8 mouse cellular contexts compared by ENCODE assay signal in the genomic region with DNA sequence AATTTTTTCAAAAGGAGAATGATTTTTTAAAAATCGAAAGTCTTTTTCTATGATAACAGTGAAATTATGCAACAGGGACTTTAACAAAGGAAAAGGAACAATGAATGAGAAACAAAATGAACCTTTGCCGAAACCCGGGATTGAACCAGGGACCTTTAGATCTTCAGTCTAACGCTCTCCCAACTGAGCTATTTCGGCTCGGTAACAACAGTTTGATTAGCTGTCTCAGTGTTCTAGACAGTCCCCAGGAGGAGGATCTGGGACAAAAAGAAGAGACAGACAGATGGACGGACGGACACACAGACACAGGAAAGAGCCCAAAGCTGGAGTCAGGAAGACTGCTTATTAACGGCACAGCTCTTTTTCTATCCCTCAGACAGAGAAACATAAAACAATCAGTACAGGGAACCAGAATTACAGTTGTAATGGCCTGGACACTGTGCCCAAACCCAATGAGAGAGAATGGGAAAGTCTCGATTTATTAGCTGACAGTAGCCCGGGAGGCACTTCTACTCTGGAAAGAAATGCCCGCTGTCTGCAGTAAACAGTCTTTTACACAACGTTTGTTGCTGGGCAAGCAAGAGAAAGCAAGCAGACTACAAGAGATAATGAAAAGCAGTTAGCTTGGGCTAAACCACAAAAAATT. TPM values are rescaled to one million over a fixed set of nuclear protein-coding genes. Genes with fewer than 3 reads are reported as not detected.
A peak's percentile ranks its signal among the peaks of the same experiment; 100 is the strongest.
DNase-seq lines count a peak whose midpoint lies in the region; ATAC-seq and TF ChIP-seq lines count a peak whose summit lies in the region.

No protein-coding gene starts in this region.

- no peak overlapping the region for H3K9ac ChIP-seq in hindbrain, embryonic 12.5 days

- intact Hi-C loops in left cerebral cortex, adult 2 months (cut with DNase I) = loop anchor here (2.0 to 10.0 kb wide), 2 partner anchors 14 to 608 kb away; no protein-coding TSS in a partner anchor

- H3K27ac ChIP-seq in hindbrain, embryonic 12.5 days = no peak overlapping the region
- no peak overlapping the region for H3K27ac ChIP-seq in left cerebral cortex, adult 2 months

- H3K4me2 ChIP-seq in hindbrain, embryonic 12.5 days (replicated peaks) = peak overlapping the region; percentile 38

- no peak for TF ChIP-seq CTCF in left cerebral cortex, adult 2 months (IDR thresholded peaks at IDR 0.05)

- DNase-seq in CD4-positive, CD25-positive, alpha-beta regulatory T cell, adult 2 months (ENCODE audit: low read depth, low spot score) = peak; percentile 24
- peak; percentile 47 for DNase-seq in adrenal gland, postnatal 10 days
- peak; percentile 57 to 66 for DNase-seq in left cerebral cortex, adult 2 months (ENCODE audit: extremely low spot score in 1 of 2, low spot score in 2 of 2)
- DNase-seq in skeletal muscle tissue, adult 2 months (ENCODE audit: low read depth, low spot score) = peak; percentile 10

- H3K36me3 ChIP-seq in hindbrain, embryonic 12.5 days = no peaks in the 10 kb centered on the region

- peak overlapping the region; percentile 25 for H3K4me3 ChIP-seq in hindbrain, embryonic 12.5 days
- H3K4me3 ChIP-seq in left cerebral cortex, adult 2 months = peak overlapping the region; percentile 41

- under 1% methylated on average over 13 of the region's 13 CpGs for WGBS in hindbrain, embryonic 12.5 days

- no peaks in the 10 kb centered on the region for H3K27me3 ChIP-seq in hindbrain, embryonic 12.5 days

- no peaks in the 10 kb centered on the region for H3K9me3 ChIP-seq in hindbrain, embryonic 12.5 days (replicated peaks)

- no peaks in the 10 kb centered on the region for H3K4me1 ChIP-seq in hindbrain, embryonic 12.5 days

- no peak for ATAC-seq in CD4-positive, CD25-positive, alpha-beta regulatory T cell, adult 4 months
- ATAC-seq in erythroblast, adult 5-6 weeks (replicated peaks; ENCODE audit: low FRiP score, poor library complexity, severe bottlenecking) = peak; percentile 52; the same call in 1 of the 2 replicates
- no peak for ATAC-seq in hindbrain, embryonic 12.5 days (ENCODE audit: low FRiP score)
- ATAC-seq in megakaryocyte-erythroid progenitor cell, adult 5-6 weeks (replicated peaks; ENCODE audit: low FRiP score, low TSS enrichment, poor library complexity, severe bottlenecking) = peak; percentile 62

RNA-seq across cellular contexts. Expression of gene Hist1h2br, which starts 49.3 kb away (rescaled TPM):
- polyA plus RNA-seq in CD4-positive, CD25-positive, alpha-beta regulatory T cell, adult 4 months (2017; shearing (Covaris generic)) = 1 to 10 TPM; 4.7 to 6.5 TPM
- total RNA-seq in adrenal gland, postnatal 10 days (2021) = 100 to 1,000 TPM; 207 to 269 TPM
- total RNA-seq in erythroblast, adult 5-6 weeks (2015; ENCODE audit: low replicate concordance) = 215 and 279 TPM in 2 replicates
- 157 and 261 TPM in 2 replicates for total RNA-seq in erythroblast, adult 5-6 weeks (2017; ENCODE audit: low replicate concordance)
- polyA plus RNA-seq in hindbrain, embryonic 12.5 days (2016; fragmentation: Nextera tagmentation; extraction: Ambion mirVana) = 14.3 and 15.1 TPM in 2 replicates
- 10 to 100 TPM; 27.0 to 39.1 TPM for total RNA-seq in left cerebral cortex, adult 2 months (2021)
- 372 and 874 TPM in 2 replicates for total RNA-seq in megakaryocyte-erythroid progenitor cell, adult 5-6 weeks (2014; fragmentation: Nextera tagmentation)
- 126 and 201 TPM in 2 replicates for total RNA-seq in megakaryocyte-erythroid progenitor cell, adult 5-6 weeks (2017)

RNA-seq across cellular contexts. Expression of gene Hist1h2ap, which starts 49.6 kb away (rescaled TPM):
- polyA plus RNA-seq in CD4-positive, CD25-positive, alpha-beta regulatory T cell, adult 4 months (2017; shearing (Covaris generic)) = 100 to 1,000 TPM in 1 of 2 experiments, 10 to 100 TPM in 1; 94.5 to 115 TPM
- 100 to 1,000 TPM; 430 to 536 TPM for total RNA-seq in adrenal gland, postnatal 10 days (2021)
- total RNA-seq in erythroblast, adult 5-6 weeks (2015; ENCODE audit: low replicate concordance) = 40.2 and 52.7 TPM in 2 replicates
- 924 and 2,814 TPM in 2 replicates for total RNA-seq in erythroblast, adult 5-6 weeks (2017; ENCODE audit: low replicate concordance)
- 2,700 and 3,374 TPM in 2 replicates for polyA plus RNA-seq in hindbrain, embryonic 12.5 days (2016; fragmentation: Nextera tagmentation; extraction: Ambion mirVana)
- 10 to 100 TPM; 11.2 to 16.1 TPM for total RNA-seq in left cerebral cortex, adult 2 months (2021)
- 177 TPM in 2 replicates for total RNA-seq in megakaryocyte-erythroid progenitor cell, adult 5-6 weeks (2014; fragmentation: Nextera tagmentation)
- total RNA-seq in megakaryocyte-erythroid progenitor cell, adult 5-6 weeks (2017) = 4,662 and 4,902 TPM in 2 replicates

RNA-seq across cellular contexts. Expression of gene Hist1h4n, which starts 50.9 kb away (rescaled TPM):
- polyA plus RNA-seq in CD4-positive, CD25-positive, alpha-beta regulatory T cell, adult 4 months (2017; shearing (Covaris generic)) = 10 to 100 TPM in 1 of 2 experiments, not detected in 1; 12.8 TPM
- total RNA-seq in adrenal gland, postnatal 10 days (2021) = 100 to 1,000 TPM in 1 of 2 experiments, 10 to 100 TPM in 1; 81.5 to 146 TPM
- 6.9 and 21.5 TPM in 2 replicates for total RNA-seq in erythroblast, adult 5-6 weeks (2015; ENCODE audit: low replicate concordance)
- total RNA-seq in erythroblast, adult 5-6 weeks (2017; ENCODE audit: low replicate concordance) = 699 and 712 TPM in 2 replicates
- 6.2 and 10.1 TPM in 2 replicates for polyA plus RNA-seq in hindbrain, embryonic 12.5 days (2016; fragmentation: Nextera tagmentation; extraction: Ambion mirVana)
- total RNA-seq in left cerebral cortex, adult 2 months (2021) = 10 to 100 TPM; 18.7 to 21.6 TPM
- 49.1 and 171 TPM in 2 replicates for total RNA-seq in megakaryocyte-erythroid progenitor cell, adult 5-6 weeks (2014; fragmentation: Nextera tagmentation)
- 1,378 and 1,797 TPM in 2 replicates for total RNA-seq in megakaryocyte-erythroid progenitor cell, adult 5-6 weeks (2017)

Comparison
In these comparisons a context has a peak if more than half of its experiments do, and no peak if none do; other contexts are left out.
1. DNase-seq: peak in every context shown above with its lines; median percentile 62 in left cerebral cortex, adult 2 months; 47 in adrenal gland, postnatal 10 days; 24 in CD4-positive, CD25-positive, alpha-beta regulatory T cell, adult 2 months; 10 in skeletal muscle tissue, adult 2 months.
2. ATAC-seq: peak in erythroblast, adult 5-6 weeks (single experiment) and megakaryocyte-erythroid progenitor cell, adult 5-6 weeks (single experiment); none in CD4-positive, CD25-positive, alpha-beta regulatory T cell, adult 4 months (single experiment) and hindbrain, embryonic 12.5 days (single experiment).